Mouse (Mus musculus): ENCODE results near the gene Grip2.
A peak's percentile ranks its signal among the peaks of the same experiment; 100 is the strongest.

The Grip2 gene

DNA sequence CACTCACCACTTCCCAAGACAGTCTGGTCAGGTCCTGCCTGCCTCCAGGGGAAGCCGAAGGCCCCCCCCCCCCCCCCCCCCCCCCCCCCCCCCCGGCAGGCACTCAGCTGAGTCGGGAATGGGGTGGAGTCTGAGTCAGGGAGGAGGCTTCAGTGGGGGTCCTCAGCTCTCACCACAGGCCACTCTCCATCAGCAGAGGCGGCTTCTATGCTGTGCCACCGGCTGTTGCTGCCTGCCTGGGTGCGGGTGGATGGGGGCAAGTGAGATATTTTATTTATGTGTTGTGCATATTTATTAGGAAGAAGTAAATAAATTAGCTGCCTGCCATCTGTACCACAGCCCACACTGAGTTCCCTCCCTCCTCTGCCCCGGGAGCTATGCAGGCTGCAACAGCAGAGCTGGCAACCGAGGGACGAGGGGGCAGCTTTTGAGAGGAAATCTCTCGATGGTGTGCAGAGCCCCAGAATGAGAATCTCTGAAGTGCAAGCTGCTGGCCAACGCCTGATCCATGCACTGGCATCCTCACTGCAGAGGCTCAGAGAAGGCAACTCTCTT lies at the start of gene Grip2:
Gene Grip2 (minus strand): TSS at position 235 of the 555 bp plus-strand sequence.
- DNase-seq = no peak

- DNase-seq = no peak
These were observed 45.7 kb upstream of the Grip2 start for GRCm38 (mm10) chr6:91872781-91873180.

- no peak for DNase-seq
These were observed 41.0 kb upstream of the Grip2 start for GRCm38 (mm10) chr6:91868091-91868490.

DNA sequence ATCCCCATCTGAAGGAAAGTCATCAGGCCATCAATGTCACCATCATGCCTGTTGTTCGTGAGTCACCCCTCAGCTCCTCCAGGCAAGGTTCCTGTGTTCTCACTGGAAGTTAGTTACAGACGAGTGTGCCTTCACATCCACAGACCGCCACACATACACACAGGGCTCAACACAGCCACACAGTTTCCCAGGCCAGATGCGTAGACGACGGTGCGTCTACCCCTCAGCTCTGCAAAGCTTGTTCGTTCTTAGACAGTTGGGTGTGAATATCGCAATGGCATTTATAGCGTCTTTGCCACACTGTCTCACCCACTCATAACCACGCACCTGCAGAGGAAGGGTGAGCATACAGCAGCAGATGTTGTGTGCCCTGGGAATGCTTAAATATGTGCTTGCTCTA lies 38.6 kb upstream of the Grip2 start:
- DNase-seq = no peak

DNA sequence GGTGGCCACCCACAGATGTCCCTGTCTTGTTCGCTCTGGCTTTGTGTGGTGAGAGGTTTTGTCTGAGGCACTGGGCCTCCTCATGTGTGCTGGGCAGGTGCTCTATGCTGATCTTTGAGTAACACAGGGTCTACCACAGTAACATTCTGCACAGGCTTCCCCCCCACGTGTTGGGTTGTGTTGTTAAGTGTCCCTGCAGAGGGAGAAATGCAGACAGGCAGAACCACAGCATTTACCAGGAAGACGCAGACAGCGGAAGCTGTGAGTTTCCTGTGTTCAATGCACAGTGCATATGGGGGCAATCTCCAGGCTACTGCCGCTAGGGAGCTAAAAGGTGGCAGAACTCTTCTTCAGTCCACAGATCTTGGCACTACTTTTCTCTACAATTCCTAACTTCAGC lies 37.5 kb upstream of the Grip2 start:
- no peak for DNase-seq

GRCm38 (mm10) chr6:91862848-91863247 lies 35.8 kb upstream of the Grip2 start:
- no peak for DNase-seq

DNA sequence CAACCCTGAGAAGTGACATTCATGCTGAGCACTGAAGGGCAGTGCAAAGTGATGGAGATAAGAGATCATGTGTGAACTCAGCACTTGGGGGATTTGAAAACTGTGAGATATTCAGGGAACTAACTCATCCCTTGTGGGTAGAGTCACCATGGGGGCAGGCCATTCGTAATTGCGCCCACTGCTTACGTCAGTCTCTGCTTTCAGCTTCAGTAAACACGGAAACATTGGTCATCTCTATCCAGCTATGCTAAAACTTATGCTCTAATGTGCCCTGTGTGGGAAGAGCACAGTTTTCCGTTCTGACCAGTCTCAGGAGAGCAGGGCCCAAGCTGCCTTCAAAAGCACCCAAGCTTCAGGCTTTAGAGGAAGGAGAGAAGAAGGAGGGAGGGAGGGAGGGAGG lies 31.3 kb upstream of the Grip2 start:
- DNase-seq = no peak

GRCm38 (mm10) chr6:91852550-91852949 lies 25.5 kb upstream of the Grip2 start:
- DNase-seq = peak; percentile 21

DNA sequence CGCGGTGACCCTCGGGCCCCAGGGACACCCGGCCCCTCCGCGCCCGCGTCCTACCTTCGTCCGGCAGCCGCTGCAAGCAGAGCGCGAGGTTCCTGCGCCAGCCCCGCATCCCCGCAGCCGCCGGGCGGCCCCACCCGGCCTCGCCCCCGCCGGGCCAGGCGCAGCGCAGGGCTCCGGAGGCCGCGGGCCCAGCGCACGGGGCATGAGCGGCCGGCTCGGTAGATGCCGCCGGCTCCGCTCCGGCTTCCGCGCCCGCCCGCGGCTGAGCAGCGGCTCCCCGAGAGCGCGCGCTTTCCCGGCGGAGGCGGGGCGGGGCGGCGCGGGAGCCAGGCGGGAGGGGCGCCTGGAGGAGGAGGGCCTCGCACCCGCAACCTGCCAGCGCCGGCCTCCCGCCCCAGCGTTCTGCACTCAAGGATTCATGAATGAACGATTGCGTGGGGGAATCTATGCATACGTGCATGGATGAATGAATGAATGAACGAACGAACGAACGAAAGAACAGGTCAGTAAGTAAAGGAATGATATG lies 16.6 kb upstream of the Grip2 start:
- DNase-seq = no peak

GRCm38 (mm10) chr6:91842897-91843627 lies 16.0 kb upstream of the Grip2 start:
- DNase-seq = peak; percentile 14

GRCm38 (mm10) chr6:91839010-91839871 lies 12.2 kb upstream of the Grip2 start:
- no peak for DNase-seq

GRCm38 (mm10) chr6:91832863-91833440 lies 5.9 kb upstream of the Grip2 start:
- no peak for DNase-seq

- no peak for DNase-seq
These were observed 876 bp upstream of the Grip2 start for GRCm38 (mm10) chr6:91827926-91828325.

DNA sequence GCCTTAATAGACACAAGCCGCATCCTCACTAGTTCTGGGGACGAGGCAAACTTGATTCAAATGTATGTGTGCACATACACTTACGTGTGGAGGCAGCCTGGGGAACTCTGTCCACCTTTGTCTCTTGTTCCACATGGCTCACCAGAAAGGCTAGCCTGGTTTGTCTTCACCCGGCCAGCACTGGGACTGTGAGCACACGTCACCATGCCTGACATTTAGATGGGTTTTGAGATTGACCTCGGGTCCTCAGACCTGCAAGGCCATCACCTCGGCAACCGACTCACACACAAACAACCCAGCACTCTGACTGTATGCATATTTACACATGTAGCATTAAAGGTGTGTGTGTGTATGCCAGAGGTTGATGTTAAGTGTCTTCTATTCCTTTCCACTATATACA lies 8.8 kb downstream of the Grip2 start:
- DNase-seq = no peak

GRCm38 (mm10) chr6:91815976-91816375 lies 11.1 kb downstream of the Grip2 start:
- DNase-seq = no peak

GRCm38 (mm10) chr6:91813611-91814010 lies 13.4 kb downstream of the Grip2 start:
- peak; percentile 52 for DNase-seq

GRCm38 (mm10) chr6:91810007-91810406 lies 17.0 kb downstream of the Grip2 start:
- DNase-seq = no peak

- DNase-seq = no peak
These were observed 19.0 kb downstream of the Grip2 start for GRCm38 (mm10) chr6:91808022-91808421.

DNA sequence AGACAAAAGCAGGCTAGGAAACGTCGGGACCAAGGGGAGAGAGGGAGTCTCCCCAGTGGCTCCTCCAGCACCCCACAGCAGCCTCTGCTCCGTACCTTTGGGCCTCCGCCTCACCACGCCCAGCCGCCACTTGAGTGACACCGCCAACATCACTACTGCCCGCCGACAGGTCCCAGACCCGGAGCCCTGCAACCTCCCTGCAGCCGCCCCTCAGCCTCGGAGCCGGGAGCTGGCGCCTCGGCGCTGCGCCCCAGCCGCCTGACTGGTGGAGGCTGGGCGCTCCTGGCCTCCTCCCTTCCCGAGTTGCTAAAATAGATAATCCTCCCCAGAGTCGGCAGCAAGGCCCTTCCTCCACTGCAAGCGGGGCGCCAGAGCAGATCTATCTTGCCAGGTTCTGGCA lies 19.9 kb downstream of the Grip2 start:
- DNase-seq = no peak

GRCm38 (mm10) chr6:91804177-91804576 lies 22.9 kb downstream of the Grip2 start:
- DNase-seq = peak; percentile 28

DNA sequence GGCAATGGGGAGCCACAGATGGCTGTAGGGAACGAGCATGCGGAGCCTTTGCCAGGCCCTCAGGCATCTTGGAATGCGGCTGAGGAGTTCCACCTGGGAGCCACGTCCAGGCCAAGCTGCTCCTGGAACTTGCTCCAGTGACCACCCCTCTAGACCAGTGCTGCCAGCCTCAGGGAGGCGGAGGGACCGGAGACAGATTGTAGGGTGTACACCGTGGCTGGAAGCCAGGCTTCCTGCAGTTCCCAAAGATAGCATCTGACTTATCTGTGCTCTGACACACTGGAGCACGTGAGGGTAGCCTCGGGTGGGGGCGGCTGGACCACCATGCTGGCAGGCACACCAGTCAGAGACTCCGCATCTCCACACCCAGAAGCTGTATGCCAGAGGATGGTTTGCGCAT lies 28.6 kb downstream of the Grip2 start:
- peak; percentile 58 for DNase-seq

DNA sequence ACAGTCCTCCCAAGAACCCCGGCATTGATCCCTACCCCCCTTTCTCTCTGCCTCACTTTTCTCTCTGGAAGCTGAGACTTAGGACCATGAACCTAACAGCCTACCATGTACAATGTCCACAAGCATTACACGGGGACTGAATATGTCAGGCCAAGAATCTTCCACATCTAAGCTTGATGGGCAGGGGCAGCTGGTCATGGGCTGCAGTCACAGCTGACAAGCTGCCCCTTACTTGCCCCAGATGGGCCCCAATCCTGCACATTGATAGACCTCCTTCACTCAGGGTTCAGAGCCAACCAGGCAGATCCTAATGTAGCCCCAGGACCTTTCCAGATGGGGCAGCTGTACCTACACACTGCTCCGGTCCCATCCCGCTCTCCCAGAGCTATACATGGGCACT lies 30.3 kb downstream of the Grip2 start:
- no peak for DNase-seq

DNA sequence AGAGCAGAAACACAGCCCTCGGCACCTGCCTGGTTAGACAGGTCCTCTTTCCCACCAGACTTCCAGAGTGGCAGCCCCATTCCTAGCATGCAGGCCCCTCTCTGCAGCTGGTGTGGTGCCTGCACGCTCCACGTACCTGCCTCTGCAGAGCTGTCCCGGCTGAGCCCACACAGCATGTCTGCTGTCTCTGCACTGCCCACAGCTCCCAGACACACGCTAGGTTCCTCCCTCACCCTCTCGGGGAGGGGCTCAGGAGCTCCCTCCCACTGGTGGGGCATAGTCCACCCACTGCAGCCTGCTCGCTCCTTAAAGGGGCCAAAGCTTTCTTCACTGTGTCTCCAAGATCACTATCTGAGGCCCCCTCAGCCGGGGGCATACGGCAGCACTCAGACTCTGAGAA lies 31.0 kb downstream of the Grip2 start:
- DNase-seq = no peak
